Mouse (Mus musculus) gastrocnemius, postnatal 36 days (tissue): Measurements from ENCODE around the gene Lgr6. TPM values are rescaled to one million over a fixed set of nuclear protein-coding genes. Genes with fewer than 3 reads are reported as not detected.

ENCODE experiments used
- DNase-seq, 2 experiments: peaks; one replicate each; pipeline ENCODE4 v3.0.0; 2022
- intact Hi-C: fragments of 180-260 bp; cut with DNase I; formaldehyde crosslinking; loops from one replicate; pipeline ENCODE4 v1.15.1; 2025
- long read RNA-seq, 2 experiments: library from polyadenylated mRNA; stranded (forward); transcript quantifications; one replicate each; pipeline ENCODE4 v2.0.0; 2021
- total RNA-seq, 2 experiments: library from RNA; stranded (reverse); gene quantifications; 2 replicates each; pipeline ENCODE4 v1.2.3; 2021

The Lgr6 gene
- total RNA-seq = under 1 TPM; 0.39 to 0.51 TPM
- long read RNA-seq, experiment 1, partial matches to known transcripts = 0 of 3 reads
- long read RNA-seq, experiment 1, other reads (novel, unspliced or antisense) = 3 of 3 reads
- long read RNA-seq, experiment 2, partial matches to known transcripts = 0 of 1 reads
- long read RNA-seq, experiment 2, other reads (novel, unspliced or antisense) = 1 of 1 reads

DNA sequence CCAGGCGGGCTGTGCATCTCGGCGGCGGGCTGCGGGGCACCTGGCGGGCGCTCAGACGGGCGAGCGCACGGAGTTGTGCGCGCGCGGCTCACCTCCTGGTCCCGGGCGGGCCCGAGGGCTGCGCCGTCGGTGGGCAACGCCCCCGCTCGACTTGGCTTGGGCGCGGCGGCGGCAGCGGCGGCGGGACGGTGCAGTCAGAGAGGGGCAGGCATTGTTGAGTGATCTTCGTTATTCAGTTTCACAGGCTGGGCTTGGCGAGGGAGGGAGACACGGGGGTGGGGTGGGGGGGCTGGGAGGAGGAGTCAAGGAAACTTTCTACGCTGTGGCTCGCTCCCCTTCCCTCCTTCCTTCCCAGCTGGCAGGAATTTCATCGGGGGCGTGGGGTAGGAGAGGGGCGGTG lies at the start of gene Lgr6:
Gene Lgr6 (minus strand): TSS at position 153 of the 400 bp plus-strand sequence.
- intact Hi-C loops = loop anchor here (10.0 kb wide), 1 partner anchor 380 kb away; no protein-coding TSS in a partner anchor
- DNase-seq = no peak

GRCm38 (mm10) chr1:135154411-135154959 lies 49.4 kb upstream of the Lgr6 start:
- DNase-seq = peak; percentile 43 to 74

GRCm38 (mm10) chr1:135154011-135154410 lies 48.9 kb upstream of the Lgr6 start:
- DNase-seq = no peak
- intact Hi-C loops = no loop called here

More at GRCm38 (mm10) chr1:135154411-135154959, 49.4 kb upstream of the Lgr6 start:
- intact Hi-C loops = no loop called here

DNA sequence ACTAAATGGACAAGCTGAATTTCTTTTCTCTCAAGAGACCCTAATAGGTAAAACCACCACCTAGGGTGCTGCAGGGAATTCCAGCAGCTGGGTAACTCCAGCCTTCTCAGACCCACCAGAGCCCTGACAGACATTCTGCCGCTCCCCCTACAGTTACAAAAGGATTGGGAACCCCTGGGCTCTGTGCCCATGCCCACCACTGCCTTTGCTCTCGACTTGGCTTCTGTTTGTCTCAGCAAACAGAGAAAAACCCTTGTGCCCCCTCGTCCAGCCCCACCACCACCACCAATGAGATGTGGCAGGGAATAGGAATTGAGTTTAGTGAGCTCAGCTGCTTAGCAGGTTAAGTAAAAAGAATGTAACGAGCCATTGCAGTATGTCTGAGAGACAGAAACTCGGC lies 43.9 kb upstream of the Lgr6 start:
- no peak for DNase-seq
- intact Hi-C loops = no loop called here

GRCm38 (mm10) chr1:135148476-135148875 lies 43.4 kb upstream of the Lgr6 start:
- no peak for DNase-seq
- intact Hi-C loops = no loop called here

DNA sequence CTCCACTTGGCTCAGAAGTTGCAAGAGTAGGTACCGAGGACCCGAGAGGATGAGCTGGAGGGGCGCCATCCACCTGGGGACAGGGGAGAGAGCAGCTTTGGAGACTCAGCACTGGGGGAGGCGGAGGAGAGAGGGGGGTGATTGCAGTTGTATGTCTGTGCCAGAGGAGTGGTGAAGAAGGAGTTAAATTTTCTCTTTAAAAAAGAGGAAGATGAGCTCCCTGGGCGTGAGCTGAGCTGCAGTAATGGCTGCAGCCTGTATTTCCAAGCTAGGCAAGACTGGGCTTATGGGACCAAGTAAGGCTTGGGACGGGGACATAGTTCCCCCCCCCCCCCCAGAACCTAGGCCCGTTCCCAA lies 42.6 kb upstream of the Lgr6 start:
- intact Hi-C loops = no loop called here
- DNase-seq = peak in 1 of 2 experiments; percentile 41

GRCm38 (mm10) chr1:135146946-135147701 lies 42.0 kb upstream of the Lgr6 start:
- DNase-seq = peak; percentile 78 to 81
- intact Hi-C loops = no loop called here

GRCm38 (mm10) chr1:135146077-135146945 lies 41.2 kb upstream of the Lgr6 start, which contains the start of gene Arl8a:
TSS of gene Arl8a (plus strand) at chr1:135146824.
- intact Hi-C loops = no loop called here
- DNase-seq = peak; percentile 76 to 84

GRCm38 (mm10) chr1:135143940-135144339 lies 38.9 kb upstream of the Lgr6 start:
- intact Hi-C loops = no loop called here
- no peak for DNase-seq

DNA sequence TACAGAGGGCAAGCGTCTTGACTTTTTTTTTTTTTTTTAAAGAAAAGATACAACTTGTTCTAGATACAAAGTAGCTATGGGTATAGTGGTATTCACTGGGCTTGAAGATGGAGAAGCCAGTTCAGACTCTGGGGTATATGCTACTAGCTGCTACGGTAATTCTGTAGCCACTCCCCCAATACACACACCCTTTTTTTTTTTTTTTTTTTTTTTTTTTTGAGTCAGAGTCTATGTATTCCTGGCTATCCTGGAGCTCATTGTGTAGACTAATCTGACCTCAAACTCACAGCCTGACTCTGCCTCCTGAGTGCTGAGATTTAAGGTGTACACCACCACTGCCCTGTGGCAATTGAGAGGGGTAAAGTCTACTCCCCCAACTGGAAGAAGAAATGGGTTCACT lies 37.4 kb upstream of the Lgr6 start:
- intact Hi-C loops = no loop called here
- DNase-seq = no peak

- DNase-seq = no peak
- intact Hi-C loops = no loop called here
Measured at GRCm38 (mm10) chr1:135139906-135140305, 34.8 kb upstream of the Lgr6 start.

- intact Hi-C loops = no loop called here
- peak in 1 of 2 experiments; percentile 43 for DNase-seq
Measured at GRCm38 (mm10) chr1:135136500-135136899, 31.4 kb upstream of the Lgr6 start.

DNA sequence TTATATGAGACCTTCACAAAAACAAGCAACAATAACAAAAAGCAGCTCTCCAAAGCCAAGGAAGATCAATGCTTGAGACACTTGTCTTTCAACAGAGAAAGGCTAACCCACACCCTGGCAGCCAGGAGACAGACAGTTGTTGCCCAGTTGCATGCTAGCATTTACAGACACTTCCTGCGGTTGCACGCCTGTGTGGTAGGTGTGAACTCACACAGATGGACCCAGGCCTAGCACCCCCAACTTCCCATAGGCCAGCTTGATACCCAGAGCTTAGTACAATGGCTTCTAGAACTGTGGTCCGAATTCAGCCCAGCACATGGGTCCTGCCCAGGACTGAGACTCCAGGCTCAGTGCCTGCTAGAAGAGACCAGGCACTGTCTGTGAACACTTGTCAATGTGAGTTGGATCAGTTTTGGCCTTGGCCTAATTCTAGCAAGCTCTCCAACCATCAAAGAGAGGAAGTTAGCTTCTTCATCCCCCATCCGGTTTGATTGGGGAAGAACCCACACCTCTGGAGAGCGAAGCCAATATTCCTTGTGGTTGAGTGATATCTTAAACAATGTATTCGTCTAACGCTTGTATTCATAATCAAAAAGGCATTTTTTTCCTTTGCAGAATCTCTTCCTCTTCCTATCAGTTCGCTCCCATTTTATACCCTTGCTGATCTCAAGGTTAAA lies 30.2 kb upstream of the Lgr6 start:
- no peak for DNase-seq
- intact Hi-C loops = no loop called here

GRCm38 (mm10) chr1:135133678-135134435 lies 28.8 kb upstream of the Lgr6 start:
- intact Hi-C loops = no loop called here
- DNase-seq = no peak

DNA sequence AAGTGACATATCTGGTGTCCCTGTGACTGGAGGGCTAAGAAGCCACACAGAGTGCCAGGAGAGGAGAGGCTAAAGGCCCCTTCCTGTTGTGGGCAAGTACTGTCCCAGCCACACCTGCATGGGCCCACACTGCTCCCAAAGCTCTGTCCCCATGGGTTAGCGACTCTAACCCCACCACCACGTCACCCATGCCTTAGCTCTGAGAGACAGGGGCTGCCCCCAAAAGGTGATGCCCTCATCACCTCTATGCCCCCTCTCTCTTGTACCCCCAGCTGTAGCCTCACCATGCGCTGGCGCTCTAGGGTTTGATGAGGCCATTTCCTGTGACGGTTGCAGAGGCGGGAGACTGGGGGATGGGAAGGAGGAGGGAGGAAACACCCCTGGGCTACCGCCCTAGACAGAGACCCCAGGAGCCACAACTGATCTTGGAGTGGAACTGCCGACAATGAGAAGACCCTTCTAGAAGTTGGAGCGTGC lies 27.9 kb upstream of the Lgr6 start:
- DNase-seq = no peak
- intact Hi-C loops = no loop called here

GRCm38 (mm10) chr1:135132473-135132872 lies 27.4 kb upstream of the Lgr6 start, which contains the start of gene Ptpn7:
TSS of gene Ptpn7 (plus strand) at chr1:135132700.
- peak in 1 of 2 experiments; percentile 41 for DNase-seq
- intact Hi-C loops = no loop called here

DNA sequence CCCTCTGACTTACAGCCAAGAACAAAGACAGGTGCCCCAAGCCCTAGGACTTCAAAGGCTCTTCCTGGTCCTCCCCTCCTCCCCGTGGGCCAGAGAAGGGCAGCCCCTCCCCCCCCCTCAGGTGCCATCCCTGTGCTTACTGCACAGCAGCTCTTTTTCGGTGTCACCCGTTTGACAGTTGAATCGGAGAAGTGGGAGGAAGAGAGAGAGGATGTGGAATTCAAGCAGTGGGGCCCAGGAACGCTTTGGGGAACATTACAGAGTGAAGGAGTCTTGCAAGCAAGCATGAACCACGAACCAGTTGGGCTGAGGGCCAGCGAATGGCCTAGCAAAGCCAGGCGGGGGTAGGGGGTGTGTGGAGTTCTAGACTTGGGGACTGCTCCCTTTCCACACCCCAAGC lies 26.5 kb upstream of the Lgr6 start:
- DNase-seq = no peak

GRCm38 (mm10) chr1:135131034-135131433 lies 26.0 kb upstream of the Lgr6 start:
- intact Hi-C loops = no loop called here
- DNase-seq = no peak

More for the DNA sequence above, 26.5 kb upstream of the Lgr6 start:
- intact Hi-C loops = no loop called here

DNA sequence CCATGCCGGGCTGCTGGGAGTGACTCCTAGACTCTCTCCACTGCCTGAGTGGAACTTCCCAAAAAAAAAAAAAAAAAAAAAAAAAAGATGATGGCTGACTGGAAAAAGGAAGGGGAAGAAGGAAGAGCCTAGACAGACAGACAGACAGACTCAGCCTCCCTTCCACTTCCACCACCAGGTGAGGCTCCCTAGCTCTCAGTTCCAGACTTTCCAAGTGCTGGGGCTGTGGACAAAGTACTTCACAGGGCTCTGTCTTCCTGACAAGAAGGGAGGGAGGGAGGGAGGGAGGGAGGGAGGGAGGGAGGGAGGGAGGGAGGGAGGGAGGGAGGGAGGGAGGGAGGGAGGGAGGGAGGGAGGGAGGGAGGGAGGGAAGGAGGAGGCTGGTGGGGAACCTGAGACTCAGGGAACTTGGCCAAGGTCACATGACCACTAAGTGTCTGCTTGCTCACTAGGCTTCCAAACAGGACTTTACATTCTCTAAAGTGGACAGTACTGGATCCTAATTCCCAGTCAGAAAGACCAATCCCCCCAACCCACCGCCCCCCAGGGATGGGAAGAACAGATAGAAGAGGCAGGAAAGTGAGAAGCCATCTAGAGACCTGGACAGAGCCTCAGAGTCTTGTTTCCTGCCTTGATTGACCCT lies 25.4 kb upstream of the Lgr6 start:
- intact Hi-C loops = no loop called here
- no peak for DNase-seq
